Mouse (Mus musculus): ENCODE measurements around the gene Lhfpl2. TPM values are rescaled to one million over a fixed set of nuclear protein-coding genes. Genes with fewer than 3 reads are reported as not detected.

The Lhfpl2 gene
- polyA plus RNA-seq, 1 experiment, result 5.8 TPM

DNA sequence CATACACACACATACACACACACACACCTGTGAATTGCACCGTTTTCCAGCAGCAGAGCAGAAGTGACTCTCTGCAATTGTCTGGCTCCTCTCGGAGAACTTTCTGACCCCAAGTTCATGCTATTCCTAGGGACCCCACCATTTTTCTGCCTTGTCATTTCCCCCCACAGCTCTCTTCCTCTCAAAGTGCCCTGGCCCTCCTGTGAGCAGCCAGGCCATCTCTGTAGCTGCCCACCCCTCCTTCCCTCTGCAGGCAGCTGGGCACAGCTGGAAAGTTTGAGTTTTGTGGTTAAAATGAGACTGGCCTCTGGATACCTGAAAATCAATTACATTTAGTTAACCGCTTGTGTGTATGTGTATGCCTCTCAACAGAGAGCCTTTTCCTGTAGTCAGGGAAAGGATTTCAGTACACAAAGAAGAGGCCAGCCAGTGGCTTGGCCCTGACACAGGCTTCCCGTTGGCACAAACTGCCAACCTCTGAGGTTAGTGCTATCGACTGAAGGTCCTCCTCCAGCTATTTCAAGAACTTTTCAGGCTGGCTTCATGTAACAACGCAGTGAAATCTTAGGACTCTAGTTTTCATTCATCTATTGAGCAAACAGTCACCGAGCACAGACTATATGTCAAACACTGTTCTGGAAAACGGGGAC lies 125.9 kb downstream of the Lhfpl2 start:
- no peak overlapping the region for H3K4me3 ChIP-seq (replicated peaks; ENCODE audit: control insufficient read depth, low read depth, low read length)
- WGBS, result 11% methylated on average over 8 of the region's 8 CpGs
- no peak for TF ChIP-seq CTCF (IDR thresholded peaks at IDR 0.05; ENCODE audit: control insufficient read depth, insufficient read depth, low read length)
- TF ChIP-seq POLR2A (IDR thresholded peaks at IDR 0.05; ENCODE audit: borderline replicate concordance, control insufficient read depth, low read depth, low read length), result no peak
- H3K4me1 ChIP-seq (ENCODE audit: control insufficient read depth, insufficient read depth, low read length), result no peaks in the 10 kb centered on the region; the same call in 1 of the 2 replicates
- H3K27ac ChIP-seq (ENCODE audit: control insufficient read depth, insufficient read depth, low read depth, low read length, poor library complexity), result no peak overlapping the region

DNA sequence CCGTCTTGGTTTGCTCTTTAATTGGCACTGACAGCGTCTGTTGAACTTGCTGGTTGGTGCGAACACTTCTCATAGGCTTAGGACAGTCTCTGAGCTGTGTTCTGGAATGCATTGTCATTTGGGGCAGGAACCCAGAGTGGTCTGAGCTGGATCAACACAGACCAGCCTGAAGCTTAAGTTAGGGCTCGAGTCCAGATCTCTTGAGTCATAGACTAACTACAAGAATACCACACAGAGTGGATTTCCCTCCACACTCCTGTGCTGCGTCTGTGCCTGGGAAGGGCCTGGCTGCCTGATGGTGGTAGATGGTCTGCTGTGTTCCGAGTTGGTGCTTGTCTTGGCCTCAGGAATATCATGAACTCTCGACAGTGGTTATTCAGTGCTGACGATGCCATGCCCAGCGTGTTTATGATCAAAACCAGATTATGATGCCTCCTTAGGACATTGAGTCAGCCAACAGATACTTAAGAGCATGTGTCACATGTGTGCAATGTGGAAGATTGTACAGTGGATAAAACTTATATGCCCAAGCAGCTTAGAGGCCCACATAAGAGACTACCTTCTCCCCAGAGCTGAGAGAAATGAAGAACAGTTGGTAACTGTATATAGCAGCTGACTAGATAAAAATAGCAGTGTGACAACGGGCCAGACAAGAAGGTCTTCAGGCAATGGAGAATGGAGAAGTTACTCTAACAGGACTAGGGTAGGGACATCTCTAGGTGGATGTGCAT lies 127.3 kb downstream of the Lhfpl2 start:
- Histone ChIP-seq H3K27ac (ENCODE audit: control insufficient read depth, insufficient read depth, low read depth, low read length, poor library complexity) (no peak overlapping the region), H3K4me1 (ENCODE audit: control insufficient read depth, insufficient read depth, low read length) (no peaks in the 10 kb centered on the region; the same call in 1 of the 2 replicates), H3K4me3 (replicated peaks; ENCODE audit: control insufficient read depth, low read depth, low read length) (no peak overlapping the region)
- 50% methylated on average over 10 of the region's 10 CpGs for WGBS
- no peak for TF ChIP-seq CTCF (IDR thresholded peaks at IDR 0.05; ENCODE audit: control insufficient read depth, insufficient read depth, low read length)
- TF ChIP-seq POLR2A (IDR thresholded peaks at IDR 0.05; ENCODE audit: borderline replicate concordance, control insufficient read depth, low read depth, low read length), result no peak

GRCm38 (mm10) chr13:94185631-94186030 lies 128.0 kb downstream of the Lhfpl2 start:
- TF ChIP-seq POLR2A (IDR thresholded peaks at IDR 0.05; ENCODE audit: borderline replicate concordance, control insufficient read depth, low read depth, low read length) (no peak), CTCF (IDR thresholded peaks at IDR 0.05; ENCODE audit: control insufficient read depth, insufficient read depth, low read length) (no peak)
- WGBS, result 77% methylated on average over 5 of the region's 6 CpGs
- Histone ChIP-seq H3K4me3 (replicated peaks; ENCODE audit: control insufficient read depth, low read depth, low read length) (no peak overlapping the region), H3K4me1 (ENCODE audit: control insufficient read depth, insufficient read depth, low read length) (no peaks in the 10 kb centered on the region; the same call in 1 of the 2 replicates), H3K27ac (ENCODE audit: control insufficient read depth, insufficient read depth, low read depth, low read length, poor library complexity) (no peak overlapping the region)

DNA sequence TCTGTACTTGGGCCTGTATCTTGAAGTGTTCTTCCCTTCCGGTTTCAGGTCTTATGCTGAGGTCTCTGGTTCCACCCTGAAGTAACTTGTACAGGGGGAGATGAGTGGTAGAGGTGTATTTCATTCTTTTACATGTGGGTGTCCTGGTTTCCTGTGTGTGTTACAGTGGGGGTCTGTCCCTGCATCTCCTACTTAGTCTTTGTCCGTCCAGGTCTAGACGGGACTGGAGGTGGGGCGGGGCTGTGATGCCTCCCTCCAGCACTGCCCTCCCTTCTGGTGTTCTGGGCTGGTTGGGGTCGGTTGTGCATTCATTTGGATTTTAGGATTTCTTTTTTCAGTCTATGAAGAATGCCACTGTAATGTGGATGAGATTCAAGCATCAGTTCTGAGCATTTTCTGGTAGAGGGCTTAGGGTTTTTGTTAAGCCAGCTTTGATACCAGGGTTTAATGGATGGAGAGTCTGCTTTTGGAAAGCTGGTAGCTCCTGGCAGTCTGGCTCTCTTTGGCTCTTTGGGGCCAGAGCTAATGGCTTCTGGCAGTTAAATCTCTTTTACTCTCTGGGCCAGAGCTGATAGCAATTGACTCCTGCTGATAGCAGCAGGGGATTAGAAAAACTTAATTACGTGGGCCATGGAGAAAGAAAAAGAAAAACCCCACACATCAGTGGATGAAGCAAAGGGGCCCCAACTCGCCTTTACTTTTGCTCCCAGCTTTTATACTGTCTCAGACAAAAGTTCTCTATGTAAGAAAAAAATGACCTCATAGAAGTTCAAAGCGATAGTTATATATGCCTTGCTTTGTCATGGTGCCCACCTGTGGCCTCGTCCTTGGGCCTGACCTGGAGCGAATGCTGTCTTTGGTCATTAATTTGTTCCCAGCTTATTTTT lies 130.8 kb downstream of the Lhfpl2 start:
- TF ChIP-seq POLR2A (IDR thresholded peaks at IDR 0.05; ENCODE audit: borderline replicate concordance, control insufficient read depth, low read depth, low read length), result no peak
- Histone ChIP-seq H3K4me3 (replicated peaks; ENCODE audit: control insufficient read depth, low read depth, low read length) (no peak overlapping the region), H3K27ac (ENCODE audit: control insufficient read depth, insufficient read depth, low read depth, low read length, poor library complexity) (no peak overlapping the region), H3K4me1 (ENCODE audit: control insufficient read depth, insufficient read depth, low read length) (no peaks in the 10 kb centered on the region; the same call in 1 of the 2 replicates)
- WGBS, result 73% methylated on average over 10 of the region's 10 CpGs

GRCm38 (mm10) chr13:94190386-94190785 lies 132.8 kb downstream of the Lhfpl2 start:
- TF ChIP-seq CTCF (IDR thresholded peaks at IDR 0.05; ENCODE audit: control insufficient read depth, insufficient read depth, low read length), result no peak
- no peak for TF ChIP-seq POLR2A (IDR thresholded peaks at IDR 0.05; ENCODE audit: borderline replicate concordance, control insufficient read depth, low read depth, low read length)
- WGBS, result 82% methylated on average over 1 of the region's 1 CpGs
- Histone ChIP-seq H3K4me1 (ENCODE audit: control insufficient read depth, insufficient read depth, low read length) (no peaks in the 10 kb centered on the region), H3K4me3 (replicated peaks; ENCODE audit: control insufficient read depth, low read depth, low read length) (no peak overlapping the region), H3K27ac (ENCODE audit: control insufficient read depth, insufficient read depth, low read depth, low read length, poor library complexity) (no peak overlapping the region)

DNA sequence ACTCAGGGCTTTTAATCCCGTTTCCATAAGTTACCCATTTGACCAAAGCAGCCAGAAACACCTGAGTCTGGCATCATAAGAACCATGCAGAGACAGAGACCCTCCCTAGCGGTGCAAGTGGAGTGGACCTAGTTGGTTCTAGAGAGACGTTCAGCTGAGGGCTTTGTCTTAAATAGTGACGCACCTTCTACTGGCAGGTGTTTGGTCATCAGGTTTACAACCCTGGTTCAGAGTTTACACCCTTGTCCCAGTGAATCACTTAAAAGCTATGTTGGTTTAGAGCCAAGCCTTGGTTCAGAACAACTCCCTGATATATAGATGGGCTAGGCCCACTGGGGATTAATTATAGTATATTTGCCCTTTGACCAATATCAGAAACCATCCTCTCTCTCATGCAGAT lies 135.6 kb downstream of the Lhfpl2 start:
- TF ChIP-seq POLR2A (IDR thresholded peaks at IDR 0.05; ENCODE audit: borderline replicate concordance, control insufficient read depth, low read depth, low read length), result no peak
- no peak for TF ChIP-seq CTCF (IDR thresholded peaks at IDR 0.05; ENCODE audit: control insufficient read depth, insufficient read depth, low read length)
- Histone ChIP-seq H3K4me3 (replicated peaks; ENCODE audit: control insufficient read depth, low read depth, low read length) (no peak overlapping the region), H3K27ac (ENCODE audit: control insufficient read depth, insufficient read depth, low read depth, low read length, poor library complexity) (no peak overlapping the region), H3K4me1 (ENCODE audit: control insufficient read depth, insufficient read depth, low read length) (no peaks in the 10 kb centered on the region)
- 83% methylated on average over 4 of the region's 4 CpGs for WGBS

DNA sequence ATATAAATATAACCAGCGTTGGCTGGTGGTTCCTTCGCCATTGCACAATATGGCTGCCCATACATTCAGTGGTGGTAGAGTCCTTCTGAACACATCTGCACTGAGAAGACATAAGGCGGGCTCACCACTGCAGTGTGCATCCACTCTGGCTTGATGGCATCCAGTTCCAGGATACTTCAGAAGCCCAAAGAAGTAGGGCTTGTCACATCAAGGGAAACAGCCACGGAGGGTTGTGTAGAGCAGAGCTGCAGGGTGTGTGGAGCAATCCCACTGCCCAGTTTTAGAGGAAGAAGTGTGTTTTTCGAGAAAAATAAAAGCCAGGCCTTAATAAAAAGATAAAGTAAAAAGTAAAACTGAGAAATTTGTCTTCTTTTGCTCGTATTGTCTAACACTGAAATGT lies 141.0 kb downstream of the Lhfpl2 start:
- Histone ChIP-seq H3K4me3 (replicated peaks; ENCODE audit: control insufficient read depth, low read depth, low read length) (no peak overlapping the region), H3K4me1 (ENCODE audit: control insufficient read depth, insufficient read depth, low read length) (no peaks in the 10 kb centered on the region), H3K27ac (ENCODE audit: control insufficient read depth, insufficient read depth, low read depth, low read length, poor library complexity) (no peak overlapping the region)
- 68% methylated on average over 6 of the region's 6 CpGs for WGBS
- TF ChIP-seq POLR2A (IDR thresholded peaks at IDR 0.05; ENCODE audit: borderline replicate concordance, control insufficient read depth, low read depth, low read length) (no peak), CTCF (IDR thresholded peaks at IDR 0.05; ENCODE audit: control insufficient read depth, insufficient read depth, low read length) (no peak)

GRCm38 (mm10) chr13:94199829-94200228 lies 142.2 kb downstream of the Lhfpl2 start:
- TF ChIP-seq CTCF (IDR thresholded peaks at IDR 0.05; ENCODE audit: control insufficient read depth, insufficient read depth, low read length), result no peak
- TF ChIP-seq POLR2A (IDR thresholded peaks at IDR 0.05; ENCODE audit: borderline replicate concordance, control insufficient read depth, low read depth, low read length), result no peak
- H3K27ac ChIP-seq (ENCODE audit: control insufficient read depth, insufficient read depth, low read depth, low read length, poor library complexity), result no peak overlapping the region
- 82% methylated on average over 8 of the region's 8 CpGs for WGBS
- no peaks in the 10 kb centered on the region for H3K4me1 ChIP-seq (ENCODE audit: control insufficient read depth, insufficient read depth, low read length)
- H3K4me3 ChIP-seq (replicated peaks; ENCODE audit: control insufficient read depth, low read depth, low read length), result no peak overlapping the region
